Mouse (Mus musculus): ENCODE results near the gene Gemin7.

Gemin7 gene

DNA sequence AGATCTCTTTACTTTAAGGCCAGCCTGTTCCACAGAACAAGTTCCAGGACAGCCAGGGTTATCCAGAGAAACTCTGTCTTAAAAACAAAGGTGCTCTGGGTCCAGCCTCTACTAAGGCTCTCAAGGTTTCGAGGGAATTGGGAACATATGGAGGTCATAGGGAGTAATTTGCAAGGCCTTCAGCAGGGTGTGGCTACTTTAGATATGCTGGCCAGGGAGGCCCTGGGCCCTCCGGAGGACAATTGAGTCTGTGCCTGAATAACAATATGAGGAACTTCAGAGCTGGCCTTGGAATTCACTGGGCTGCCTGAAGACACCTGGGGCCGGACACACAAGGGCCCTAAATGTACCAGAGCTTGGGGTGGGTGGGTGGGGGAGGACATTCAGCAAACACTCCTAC, 1.8 kb downstream of the Gemin7 start:
- DNase-seq: no peak

DNA sequence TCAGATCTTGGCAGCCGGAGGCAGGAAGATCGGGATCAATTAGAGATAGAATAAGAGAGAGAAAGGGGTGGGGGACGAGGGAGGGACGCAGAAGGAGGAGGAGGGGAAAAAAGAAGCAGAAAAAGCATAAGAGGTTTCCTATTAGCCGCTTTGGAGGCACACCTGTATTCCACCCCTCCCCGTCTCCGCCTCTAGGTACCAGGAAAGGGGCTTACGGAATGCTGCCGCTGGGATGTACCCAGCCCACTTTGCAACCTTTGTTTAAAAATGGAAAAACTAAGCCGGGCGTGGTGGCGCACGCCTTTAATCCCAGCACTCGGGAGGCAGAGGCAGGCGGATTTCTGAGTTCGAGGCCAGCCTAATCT, 3.6 kb downstream of the Gemin7 start:
- DNase-seq: no peak

DNA sequence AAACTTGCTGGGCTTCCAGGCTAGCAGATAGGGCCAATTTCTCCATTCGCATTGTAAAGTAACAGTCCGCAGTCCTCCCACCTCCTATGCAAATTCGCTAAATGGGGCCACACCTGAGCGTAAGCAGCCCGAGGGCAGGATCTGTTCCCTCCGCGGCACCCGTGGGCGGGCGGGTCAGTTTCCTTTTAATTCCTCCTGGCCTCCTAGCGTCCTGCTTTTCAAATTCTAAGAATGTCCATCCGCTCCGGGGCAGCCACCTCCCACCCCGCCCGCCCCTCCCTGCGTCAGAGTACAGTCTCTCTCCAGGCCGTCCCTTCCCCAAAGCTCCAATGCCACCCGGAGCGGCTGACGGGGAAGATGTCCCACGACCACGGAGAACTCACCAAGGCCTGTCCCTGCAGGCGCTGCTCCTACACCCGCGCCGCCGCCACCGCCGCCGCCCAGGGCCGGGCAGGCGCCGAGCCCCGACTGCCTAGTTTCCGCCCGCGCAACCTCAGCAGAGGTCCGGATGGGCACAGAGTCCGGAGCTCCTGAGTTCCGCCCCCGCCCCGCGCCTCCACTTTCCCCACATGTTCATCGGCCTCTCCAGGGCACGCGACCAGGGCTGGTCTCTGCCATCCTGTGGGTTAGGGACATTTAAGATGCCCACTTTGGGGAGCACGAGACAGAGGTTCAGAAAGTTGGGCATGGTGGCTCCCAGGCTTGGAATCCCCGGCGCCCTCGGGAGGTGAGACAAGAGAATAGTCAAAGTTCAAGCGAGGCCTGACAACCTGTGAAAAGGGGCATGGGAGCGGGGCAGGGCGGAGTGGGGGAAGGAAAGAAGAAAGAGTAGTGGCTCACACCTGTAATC, 4.2 kb downstream of the Gemin7 start:
- DNase-seq: peak; percentile 80 to 81

DNA sequence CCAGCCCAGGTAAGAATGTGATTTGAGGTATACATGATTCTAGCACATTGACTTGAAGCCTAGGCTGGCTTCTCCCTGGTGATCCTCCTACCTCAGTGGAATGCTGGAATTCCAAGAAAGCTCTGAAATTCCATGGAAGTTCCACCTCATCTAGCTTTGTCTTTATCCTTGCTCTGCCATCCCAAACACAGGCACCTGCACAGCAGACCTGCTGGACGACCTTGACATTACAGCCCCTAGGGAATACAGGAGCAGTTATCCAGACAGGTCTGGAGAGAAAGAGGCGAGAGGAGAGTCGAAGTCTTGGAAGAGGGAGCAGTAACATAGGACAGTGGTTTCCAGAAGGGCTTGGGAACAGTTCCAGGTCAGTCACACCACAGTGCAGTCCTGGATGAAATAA, 7.7 kb downstream of the Gemin7 start:
- no peak for DNase-seq

DNA sequence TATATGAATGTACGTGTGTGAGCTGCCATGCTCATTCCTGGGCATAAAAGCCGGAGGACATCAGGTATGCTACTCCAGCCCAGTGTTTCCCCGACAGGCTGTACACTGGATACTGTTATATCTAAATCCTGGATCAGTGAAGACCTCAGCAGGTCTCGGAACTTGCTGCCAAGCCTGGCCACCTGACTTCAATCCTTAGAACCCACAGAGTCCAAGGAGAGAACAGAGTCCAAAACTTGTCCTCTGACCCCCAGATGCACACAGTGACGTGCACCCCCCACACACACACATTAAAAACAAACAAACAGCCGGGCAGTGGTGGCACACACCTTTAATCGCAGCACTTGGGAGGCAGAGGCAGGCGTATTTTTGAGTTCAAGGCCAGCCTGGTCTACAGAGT, 10.0 kb downstream of the Gemin7 start:
- DNase-seq: no peak

DNA sequence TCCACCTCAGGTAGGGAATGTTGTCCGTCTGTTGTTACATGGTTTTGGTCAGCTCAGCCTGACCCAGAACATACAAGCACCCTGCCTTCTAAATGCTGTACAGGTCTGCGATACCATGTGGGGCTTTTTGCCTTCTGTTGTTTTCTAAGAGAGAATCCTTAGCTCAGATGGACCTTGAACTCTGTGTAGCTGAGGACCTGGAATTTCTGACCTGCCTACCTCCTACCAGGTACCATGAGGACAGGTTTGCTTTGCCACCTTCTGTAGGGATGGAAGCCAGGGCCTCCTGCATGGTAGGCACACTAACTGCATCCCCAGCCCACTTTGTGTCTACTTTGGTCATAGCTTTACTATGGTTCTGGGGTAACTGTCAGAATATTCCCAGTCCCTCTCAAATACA, 11.6 kb downstream of the Gemin7 start:
- no peak for DNase-seq

DNA sequence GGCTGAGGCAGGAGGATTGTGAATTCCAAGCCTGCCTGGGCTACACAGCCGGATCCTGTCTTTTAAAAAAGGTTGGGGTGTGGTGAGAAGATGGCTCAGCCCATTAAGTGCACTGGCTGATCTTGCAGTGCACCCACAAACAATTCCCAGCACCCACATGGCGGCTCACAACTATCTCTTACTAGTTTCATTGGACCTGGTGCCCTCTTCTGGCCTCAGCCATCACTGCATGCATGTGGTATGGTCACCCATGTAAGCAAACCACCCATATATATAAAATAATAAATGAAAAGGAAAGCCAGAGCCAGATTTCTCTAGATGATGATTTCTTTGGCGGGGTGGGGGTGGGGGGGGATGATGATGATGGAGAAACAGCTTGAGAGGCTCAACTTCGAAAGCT, 12.9 kb downstream of the Gemin7 start:
- DNase-seq: no peak

DNA sequence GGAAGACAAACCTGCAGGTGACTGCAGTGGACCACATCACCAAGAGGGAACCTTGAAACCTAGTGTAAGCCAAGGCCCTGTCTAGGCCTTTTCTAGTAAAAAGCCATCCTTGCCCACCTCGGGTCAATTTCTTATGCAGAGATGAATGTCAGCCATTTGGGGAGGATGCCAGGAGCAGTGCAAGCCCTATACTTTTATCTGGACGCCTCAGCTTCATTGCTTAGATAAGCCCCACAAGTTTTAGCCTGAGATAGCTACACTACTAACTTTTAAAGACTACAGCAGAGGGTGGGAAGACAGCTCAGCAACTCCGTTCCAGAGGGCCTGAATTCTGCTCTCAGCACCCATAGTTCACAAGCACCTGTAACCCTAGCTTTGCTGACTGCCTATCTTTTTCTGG, 13.5 kb downstream of the Gemin7 start:
- DNase-seq: no peak

DNA sequence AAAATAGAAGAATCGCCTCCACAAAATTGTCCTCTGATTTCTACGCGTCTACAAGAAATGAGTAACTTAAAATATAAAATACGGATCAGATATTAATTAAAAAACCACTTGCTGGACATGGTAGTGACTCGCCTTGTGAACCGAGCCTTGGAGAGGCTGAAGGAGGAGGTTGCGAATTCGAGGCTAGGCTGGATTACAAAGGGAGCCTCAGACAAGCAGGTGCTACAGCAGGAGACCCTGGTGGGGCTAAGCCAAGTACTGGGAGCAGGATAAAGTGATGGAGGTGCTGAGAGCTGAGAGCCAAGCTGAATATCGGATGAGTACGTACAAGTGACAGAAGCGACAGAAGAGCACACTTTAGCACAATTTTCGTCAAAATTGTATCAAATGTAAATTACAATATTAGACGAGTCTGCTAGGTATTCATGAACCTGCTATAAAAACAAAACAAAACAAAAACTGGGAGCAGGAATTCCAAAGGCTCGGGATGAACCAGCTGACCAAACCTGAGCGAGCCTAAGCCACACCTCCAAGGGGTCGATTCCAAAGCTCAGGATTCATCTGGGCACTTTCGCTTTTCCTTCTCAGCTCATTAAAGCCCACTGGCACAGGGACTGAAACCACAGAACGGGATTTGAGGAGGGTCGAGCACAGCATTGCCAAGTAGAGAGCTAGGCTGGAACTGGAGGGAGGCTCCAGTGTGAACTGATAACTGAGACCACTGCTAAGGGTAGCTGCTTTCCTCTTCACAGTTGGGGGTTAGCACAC, 14.6 kb downstream of the Gemin7 start, which contains the start of gene Ppp1r37:
Gene Ppp1r37 (minus strand): TSS at position 434 of the 768 bp plus-strand sequence.
- DNase-seq: no peak

DNA sequence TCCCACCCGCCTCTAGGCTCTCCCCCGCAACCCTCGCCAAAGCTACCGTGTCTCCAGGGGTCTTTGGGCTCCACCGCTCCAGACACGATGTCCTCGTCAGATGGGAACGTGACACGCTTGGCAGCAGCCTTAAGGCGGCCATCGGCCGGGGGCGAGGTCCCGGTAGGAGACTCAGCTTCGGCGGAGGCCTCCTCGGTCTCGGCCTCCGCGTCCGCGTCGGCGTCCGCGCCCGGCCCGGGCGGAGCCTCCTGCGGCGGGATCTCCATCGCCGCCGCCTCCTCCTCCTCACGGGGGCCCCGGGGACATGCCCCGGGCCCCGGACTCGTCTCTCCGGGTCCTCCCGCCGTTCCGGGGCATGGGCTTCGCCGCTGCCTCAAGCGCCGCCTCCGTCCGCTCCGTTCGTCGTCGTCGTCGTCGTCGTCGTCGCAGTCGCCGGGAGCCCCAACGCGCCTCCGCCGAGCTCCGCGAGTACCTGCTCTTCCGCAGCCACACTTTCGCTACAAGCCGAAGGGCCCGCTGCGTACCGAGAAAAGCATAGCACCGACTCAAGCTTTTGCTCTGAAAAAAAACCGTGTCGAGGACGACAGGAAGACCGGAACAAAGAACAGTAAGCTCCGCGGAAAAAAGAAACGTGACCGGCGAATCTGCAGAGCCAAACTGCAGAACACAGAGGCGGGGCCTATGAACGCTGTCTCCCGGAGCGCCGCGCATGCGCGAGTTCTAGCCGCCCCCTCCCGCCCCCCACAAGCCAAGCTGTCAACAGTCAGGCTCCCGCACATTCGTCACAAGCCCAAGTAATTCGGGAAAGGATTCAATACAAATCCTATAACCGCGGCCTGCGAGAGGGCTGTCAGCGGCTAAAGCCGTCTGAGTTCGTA, 15.4 kb downstream of the Gemin7 start:
- DNase-seq: peak; percentile 87 to 89

DNA sequence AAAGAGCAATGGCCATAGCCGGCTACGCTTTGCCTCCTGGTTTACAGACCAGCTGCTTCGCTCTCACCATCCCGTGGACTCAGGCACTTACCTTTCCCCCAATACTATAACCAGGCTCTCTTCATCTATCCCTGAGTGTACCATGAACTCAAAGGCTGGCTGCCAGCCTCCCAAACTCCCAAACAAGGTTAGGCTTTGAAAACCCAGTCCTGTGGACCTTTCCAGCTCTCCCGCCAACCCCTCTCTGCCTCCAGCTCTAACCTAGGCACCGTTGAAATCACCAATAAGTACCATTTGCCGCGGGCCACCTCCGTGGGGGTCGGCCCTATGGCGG, 16.0 kb downstream of the Gemin7 start:
- DNase-seq: no peak

DNA sequence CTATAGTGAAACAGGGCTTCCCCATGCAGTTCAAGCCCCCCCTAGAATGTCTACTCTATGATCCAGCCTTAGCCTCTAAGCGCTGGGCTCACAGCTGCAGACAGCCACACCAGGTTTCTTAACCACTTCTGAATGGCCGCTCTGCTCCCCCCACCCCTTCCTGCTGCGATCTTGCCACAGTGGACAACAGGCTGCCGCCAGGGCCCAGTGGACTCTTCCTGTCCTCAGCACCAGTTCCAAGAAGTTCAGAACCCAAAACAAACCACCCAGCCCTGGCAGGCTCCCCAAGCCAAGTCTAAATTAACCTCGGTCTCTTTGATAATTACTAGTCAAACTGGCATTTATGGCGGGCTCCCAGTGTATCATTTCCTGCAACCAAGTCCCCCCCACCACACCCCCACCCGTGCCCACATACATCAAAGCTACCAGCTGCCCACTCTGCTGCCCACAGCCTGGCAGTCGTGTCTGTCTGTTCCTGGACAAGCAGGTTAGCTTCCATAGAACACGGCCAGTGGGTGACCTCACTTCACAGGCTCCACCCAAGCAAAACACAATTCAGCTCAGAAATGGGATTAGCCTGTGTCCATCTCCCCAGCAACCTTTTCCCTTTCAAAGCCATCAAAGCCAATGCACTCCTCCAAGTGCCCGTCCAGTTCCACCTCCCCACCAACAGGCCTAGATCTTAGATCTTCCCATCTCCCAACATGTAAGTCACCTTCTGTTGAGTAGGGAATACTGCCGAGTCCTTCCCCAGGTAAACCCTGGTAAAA, 16.7 kb downstream of the Gemin7 start:
- DNase-seq: no peak

DNA sequence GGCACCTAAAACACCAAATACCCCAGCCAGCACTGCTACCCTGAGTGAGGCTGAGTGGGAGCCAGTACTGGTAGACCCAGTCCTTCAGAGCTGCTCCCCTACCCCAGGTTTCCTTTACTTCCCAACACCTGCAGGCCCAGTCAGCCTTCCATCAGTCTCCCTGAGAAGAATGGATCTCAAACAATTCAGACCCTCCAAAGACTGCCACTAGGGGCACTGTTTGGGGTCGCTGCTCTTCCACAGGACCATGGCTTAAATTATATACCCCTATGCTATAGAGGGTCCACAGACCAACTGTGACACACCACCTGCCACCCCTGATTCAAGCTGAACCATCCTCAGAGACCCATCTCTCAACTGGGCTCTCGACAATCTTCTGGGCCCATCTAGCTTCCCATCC, 18.4 kb downstream of the Gemin7 start:
- peak in 1 of 2 experiments; percentile 21 for DNase-seq

DNA sequence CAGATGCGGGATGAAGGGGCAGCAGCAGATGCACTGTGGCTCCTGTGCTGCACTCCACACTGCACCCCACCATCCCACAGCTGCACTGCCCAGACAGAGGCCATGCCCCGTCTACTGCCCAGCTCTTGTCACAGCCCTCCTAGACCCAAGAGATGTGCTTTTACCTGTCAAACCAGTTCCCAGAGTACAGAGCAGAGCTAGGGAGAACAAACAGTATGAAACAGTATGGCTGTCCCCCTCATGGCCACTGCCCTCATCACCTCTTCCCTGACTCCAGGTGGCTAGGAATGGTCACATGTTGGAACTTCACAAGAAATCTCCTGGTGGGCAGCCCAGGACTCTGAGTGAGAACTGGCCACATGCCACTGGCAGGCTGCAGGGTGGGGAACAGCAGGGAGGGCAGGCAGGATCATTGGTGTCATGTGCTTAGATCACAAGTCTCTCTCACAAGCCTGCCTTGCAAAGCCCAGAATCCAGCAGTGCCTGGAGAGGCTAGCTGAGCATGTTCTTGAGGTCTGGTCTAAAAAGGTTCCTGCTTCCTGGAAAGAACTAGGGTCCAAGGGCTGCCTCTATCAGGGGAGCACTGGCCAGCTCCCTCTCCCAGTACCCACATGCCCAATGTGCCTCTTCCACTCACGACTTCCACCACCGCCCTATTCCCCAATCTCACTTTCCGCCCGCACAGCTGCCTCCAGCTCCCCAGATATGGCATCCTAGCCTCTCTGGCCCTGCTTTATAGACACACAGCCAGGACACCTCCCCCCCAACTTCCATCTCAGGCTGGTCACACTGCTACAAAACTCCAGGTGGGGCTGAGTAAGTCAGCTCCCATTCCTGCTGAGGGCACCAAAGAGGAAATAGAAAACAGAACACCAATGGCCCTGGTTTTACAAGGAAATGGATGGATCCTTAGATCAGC, 19.2 kb downstream of the Gemin7 start:
- no peak for DNase-seq

DNA sequence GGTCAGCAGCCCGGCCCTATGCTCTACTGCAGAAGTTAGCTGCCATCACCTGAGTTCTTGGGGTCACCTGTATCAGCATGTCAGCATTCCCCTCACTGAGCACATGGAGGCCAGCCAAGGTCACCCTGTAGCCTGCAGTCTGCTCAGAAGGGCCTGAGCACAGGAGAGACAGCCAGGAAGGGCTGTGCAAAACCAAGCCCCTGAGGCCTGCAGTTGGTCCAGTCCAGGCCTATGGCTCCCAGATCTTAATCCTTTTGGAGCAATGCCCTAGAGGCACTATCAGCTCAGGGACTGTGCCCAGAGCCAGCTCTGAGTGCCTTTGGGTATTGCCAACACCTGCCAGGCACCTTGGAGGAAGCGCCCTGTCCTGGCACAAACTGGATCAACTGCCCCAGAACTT, 20.3 kb downstream of the Gemin7 start:
- no peak for DNase-seq

DNA sequence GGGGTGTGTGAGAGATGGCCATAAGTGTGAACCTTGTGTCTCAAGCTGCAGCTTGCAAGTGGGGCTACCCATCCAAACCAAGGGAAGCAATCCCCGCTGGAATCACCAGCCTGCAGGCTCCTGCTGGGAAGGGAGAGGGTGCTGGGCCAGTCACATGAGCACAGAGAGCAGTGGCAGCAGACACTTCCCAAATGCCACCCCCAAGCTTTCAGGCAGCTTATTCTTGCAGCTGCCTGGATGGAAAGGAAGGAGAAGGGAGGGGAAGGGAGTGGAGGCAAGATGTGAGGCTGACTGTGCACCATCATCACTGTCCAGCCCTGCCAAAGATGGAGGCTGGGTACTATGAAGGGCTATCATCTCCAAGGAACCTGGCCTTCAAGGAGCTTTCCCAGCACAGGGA, 23.2 kb downstream of the Gemin7 start:
- no peak for DNase-seq

DNA sequence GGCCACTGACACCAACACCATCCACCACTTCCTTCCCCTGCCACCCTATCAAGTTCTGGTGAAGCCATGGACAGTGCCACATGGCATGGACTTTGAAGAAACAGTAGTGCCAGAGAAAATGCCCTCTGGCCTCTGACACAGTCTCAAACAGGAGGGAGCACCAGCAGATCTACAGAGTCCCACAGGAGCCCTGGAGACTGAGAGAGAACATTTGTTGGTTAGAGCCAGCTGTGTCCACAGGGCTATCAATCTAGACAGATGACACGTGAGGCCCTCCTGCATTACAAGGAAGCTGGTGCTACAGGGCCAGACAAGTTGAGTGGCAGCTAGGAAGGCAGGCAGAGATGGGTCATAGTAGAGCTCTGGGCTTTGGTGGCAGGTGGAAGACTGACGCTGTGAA, 25.0 kb downstream of the Gemin7 start:
- DNase-seq: no peak

DNA sequence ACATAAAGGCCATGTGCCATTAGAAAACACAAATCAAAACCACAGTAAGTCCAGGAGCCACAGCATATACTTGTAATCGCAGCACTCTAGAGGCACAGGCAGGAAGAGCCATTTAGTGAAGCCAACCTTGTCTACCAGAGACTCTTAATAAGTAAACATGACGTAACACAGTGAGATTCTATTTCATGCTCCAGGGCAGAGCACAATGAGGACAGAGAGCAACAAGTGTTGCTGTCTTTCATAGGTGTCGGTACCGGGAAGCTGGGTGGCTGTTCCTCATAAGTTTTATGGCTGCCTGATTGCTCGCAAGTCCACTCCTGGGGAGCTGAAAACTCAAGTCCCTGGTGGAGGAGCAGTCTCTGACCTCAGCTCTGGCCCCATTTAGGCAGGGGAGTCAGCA, 25.8 kb downstream of the Gemin7 start:
- DNase-seq: no peak

DNA sequence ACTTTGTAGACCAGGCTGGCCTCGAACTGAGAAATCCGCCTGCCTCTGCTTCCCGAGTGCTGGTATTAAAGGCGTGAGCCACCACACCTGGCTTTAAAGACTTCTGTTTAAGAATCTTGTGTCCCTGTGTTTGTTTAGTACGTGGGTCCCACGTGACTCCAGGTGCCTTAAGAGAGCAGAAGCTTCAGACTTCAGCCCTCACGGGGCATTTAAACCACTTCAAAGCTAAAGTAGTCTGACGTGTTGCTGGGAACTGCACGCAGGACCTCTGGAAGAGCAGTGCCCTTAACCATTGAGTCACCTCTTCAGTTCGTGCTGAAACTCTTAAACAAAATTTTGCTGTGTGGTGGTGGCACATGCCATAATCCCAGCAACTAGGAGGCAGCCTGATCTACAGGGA, 28.0 kb downstream of the Gemin7 start:
- no peak for DNase-seq

DNA sequence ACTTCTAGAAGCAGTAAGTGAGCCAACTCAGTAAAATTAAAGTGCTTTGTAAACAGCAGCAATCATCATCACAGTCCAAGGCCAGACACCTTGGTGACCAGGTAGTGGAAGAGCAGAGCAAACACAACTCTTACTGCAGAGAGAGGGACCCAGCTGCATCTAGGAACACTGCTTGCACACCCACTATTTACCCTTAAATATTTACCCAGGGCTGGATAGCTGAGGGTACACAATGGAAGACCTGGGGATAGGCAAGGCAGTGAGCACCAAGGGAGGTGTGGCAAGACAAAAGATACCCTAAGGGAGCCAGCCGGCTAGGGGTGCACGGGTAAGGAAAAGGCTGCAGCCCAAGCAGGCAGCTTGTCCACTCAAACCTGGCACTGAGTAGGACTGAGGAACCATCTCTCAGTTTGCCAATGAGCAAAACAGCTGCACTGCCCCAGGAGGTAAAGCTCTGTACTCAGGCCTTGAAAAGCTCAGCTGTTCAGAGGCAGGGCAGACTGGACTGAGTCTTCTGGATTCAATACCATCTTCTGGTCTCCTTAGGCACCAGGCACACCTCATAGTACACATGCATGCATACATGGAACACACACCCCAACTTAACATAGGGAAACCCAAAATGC, 29.9 kb downstream of the Gemin7 start:
- DNase-seq: no peak

DNA sequence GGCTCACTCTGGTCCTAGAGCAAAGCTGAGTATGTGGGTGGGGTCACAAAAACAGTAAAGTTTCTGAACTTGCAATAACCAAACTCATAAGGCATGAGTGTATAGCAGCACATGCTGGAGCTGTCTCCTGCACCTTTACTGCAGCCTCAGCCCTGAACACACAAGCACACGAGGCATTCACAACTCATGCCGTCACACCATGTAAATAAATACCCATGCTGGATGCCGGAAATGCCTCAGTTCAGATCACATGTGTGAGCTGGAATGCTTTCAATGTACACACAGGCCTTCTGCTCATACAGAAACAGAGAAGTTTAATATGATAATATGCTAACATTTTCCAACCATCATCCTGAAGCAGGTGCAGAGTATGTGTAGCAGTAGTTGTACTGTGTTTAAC, 31.4 kb downstream of the Gemin7 start:
- no peak for DNase-seq
